Mouse (Mus musculus): ENCODE measurements around the gene Tubb4b. TPM values are rescaled to one million over a fixed set of nuclear protein-coding genes. Genes with fewer than 3 reads are reported as not detected.

Tubb4b gene
- total and polyA plus RNA-seq, 2 experiments = 80.5 to 254 TPM

DNA sequence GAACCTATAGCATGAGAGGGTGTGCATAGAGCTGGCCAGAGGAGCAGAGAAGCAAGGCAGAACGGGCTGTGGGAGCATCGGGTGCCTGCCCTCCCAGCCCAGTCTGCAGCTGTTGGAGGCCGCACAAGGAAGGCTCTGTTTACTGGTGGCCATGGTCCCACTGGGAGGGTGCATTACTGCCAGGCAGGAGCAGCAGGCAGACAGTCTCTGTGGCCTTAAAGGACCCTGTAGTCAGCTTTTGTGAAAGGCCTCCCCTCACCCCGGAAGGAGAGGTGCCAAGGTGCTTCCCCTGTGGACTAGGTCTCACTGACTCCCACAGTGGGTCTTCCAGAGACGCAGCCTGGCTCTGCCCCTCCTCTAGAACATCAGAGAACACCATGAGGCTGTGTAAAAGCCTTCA, 2.4 kb upstream of the Tubb4b start:
- Histone ChIP-seq H3K4me3 (ENCODE audit: insufficient read depth, low read depth, low read length) (no peak overlapping the region), H3K36me3 (ENCODE audit: control insufficient read depth, insufficient read depth, low read length) (no peaks in the 10 kb centered on the region; the same call in 1 of the 2 replicates), H3K4me1 (ENCODE audit: control insufficient read depth, insufficient read depth, low read length) (no peaks in the 10 kb centered on the region), H3K27ac (replicated peaks; ENCODE audit: insufficient read depth, low read depth, low read length) (no peak overlapping the region), H3K79me2 (ENCODE audit: control insufficient read depth, insufficient read depth, low read length) (no peaks in the 10 kb centered on the region; the same call in 1 of the 2 replicates), H3K27me3 (ENCODE audit: control insufficient read depth, insufficient read depth, low read length) (no peaks in the 10 kb centered on the region), H3K9ac (ENCODE audit: low read depth, low read length) (no peak overlapping the region)
- WGBS = 90% methylated on average over 5 of the region's 5 CpGs
- TF ChIP-seq CTCF (IDR thresholded peaks at IDR 0.05; ENCODE audit: low read depth, low read length) = no peak
- no peak for TF ChIP-seq POLR2A (IDR thresholded peaks at IDR 0.05; ENCODE audit: extremely low read depth, insufficient read depth, low read length)
- DNase-seq (ENCODE audit: extremely low read depth, low read depth, low spot score) = no peak

DNA sequence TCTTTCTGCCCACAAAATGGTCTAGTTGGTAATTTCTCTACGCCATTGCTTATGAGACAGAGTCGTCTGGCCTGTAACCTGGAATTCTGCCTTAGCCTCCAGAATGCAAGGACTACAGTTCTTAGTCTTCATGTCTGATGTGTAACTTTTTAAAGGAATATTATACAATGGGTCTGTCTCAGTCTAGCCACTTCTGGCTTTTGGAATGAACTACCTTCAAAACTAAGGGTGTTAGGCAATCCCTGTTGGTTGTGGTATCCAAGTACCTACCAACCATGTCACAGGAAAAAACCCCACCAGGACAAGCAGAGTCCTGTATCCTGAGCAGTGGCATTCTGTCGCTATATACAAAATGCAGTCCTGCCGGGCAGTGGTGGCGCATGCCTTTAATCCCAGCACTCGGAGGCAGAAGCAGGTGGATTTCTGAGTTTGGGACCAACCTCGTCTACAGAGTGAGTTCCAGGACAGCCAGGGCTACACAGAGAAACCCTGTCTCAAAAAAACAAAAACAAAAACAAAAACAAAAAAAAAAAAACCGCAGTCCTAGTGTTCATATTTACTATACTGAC, 1.4 kb upstream of the Tubb4b start:
- H3K79me2 ChIP-seq (ENCODE audit: control insufficient read depth, insufficient read depth, low read length) = no peaks in the 10 kb centered on the region; the same call in 1 of the 2 replicates
- H3K9ac ChIP-seq (ENCODE audit: low read depth, low read length) = no peak overlapping the region
- no peaks in the 10 kb centered on the region for H3K27me3 ChIP-seq (ENCODE audit: control insufficient read depth, insufficient read depth, low read length)
- H3K4me1 ChIP-seq (ENCODE audit: control insufficient read depth, insufficient read depth, low read length) = no peaks in the 10 kb centered on the region
- WGBS = 83% methylated on average over 8 of the region's 8 CpGs
- peak overlapping the region; percentile 59 for H3K27ac ChIP-seq (replicated peaks; ENCODE audit: insufficient read depth, low read depth, low read length)
- DNase-seq (ENCODE audit: extremely low read depth, low read depth, low spot score) = no peak
- no peak overlapping the region for H3K4me3 ChIP-seq (ENCODE audit: insufficient read depth, low read depth, low read length)
- TF ChIP-seq POLR2A (IDR thresholded peaks at IDR 0.05; ENCODE audit: extremely low read depth, insufficient read depth, low read length) (no peak), CTCF (IDR thresholded peaks at IDR 0.05; ENCODE audit: low read depth, low read length) (no peak)
- no peaks in the 10 kb centered on the region; the same call in 1 of the 2 replicates for H3K36me3 ChIP-seq (ENCODE audit: control insufficient read depth, insufficient read depth, low read length)

DNA sequence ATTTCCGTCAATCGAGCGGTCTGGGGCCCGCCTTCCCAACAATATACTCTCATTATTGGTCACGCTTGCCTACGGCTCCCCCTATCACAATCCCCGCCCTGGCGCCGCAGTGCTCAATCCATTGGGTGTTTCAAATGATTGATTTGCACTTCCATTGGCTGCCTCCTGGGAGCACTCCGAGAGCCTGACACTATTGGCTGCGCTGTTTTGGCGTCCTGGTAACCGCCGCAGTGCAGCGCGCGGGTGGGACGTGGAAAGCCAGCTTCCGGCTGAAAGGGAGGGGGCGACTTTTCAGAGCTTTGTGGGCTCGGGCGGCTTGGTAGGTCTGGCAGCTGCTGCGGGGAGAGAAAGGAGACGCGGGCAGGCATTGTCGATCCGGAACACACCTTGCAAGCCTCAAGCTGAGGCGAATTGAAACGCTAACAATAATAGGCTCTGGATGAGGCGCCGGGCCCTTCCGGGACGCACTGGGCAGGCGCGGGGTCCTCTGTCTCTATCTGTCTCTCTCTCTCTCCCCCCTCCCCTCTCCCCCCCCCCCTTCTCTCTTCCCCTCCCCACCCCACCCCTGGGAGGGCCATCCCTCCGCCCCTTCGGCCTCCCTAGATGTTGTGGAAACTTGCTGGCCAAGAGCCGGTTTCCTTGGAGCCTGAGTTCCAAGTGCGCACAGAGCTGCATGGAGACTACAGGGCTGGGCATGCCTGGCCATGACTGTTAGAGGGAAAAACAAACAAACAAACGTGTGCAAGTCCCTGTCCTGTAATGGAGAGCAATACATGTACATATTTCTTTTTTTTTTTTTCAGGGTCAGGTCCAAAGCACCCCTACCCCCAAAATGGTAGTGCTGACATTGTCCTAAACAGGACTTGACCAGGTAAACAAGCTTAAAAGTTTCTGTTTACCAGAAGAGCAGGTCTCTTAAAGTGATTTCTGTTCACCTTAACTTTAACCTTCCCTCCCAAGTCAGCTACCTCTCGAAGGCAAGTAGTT, 557 bp upstream of the Tubb4b start:
- WGBS = 2% methylated on average over 41 of the region's 41 CpGs
- Histone ChIP-seq H3K79me2 (ENCODE audit: control insufficient read depth, insufficient read depth, low read length) (no peaks in the 10 kb centered on the region; the same call in 1 of the 2 replicates), H3K27me3 (ENCODE audit: control insufficient read depth, insufficient read depth, low read length) (no peaks in the 10 kb centered on the region), H3K36me3 (ENCODE audit: control insufficient read depth, insufficient read depth, low read length) (no peaks in the 10 kb centered on the region; the same call in 1 of the 2 replicates), H3K4me1 (ENCODE audit: control insufficient read depth, insufficient read depth, low read length) (no peaks in the 10 kb centered on the region), H3K27ac (replicated peaks; ENCODE audit: insufficient read depth, low read depth, low read length) (peak overlapping the region; percentile 88), H3K9ac (ENCODE audit: low read depth, low read length) (peak overlapping the region; percentile 73), H3K4me3 (ENCODE audit: insufficient read depth, low read depth, low read length) (peak overlapping the region; percentile 73)
- TF ChIP-seq POLR2A (IDR thresholded peaks at IDR 0.05; ENCODE audit: extremely low read depth, insufficient read depth, low read length) (peak; percentile 67; the same call in 1 of the 2 replicates), CTCF (IDR thresholded peaks at IDR 0.05; ENCODE audit: low read depth, low read length) (no peak)
- peak; percentile 98 for DNase-seq (ENCODE audit: extremely low read depth, low read depth, low spot score)

DNA sequence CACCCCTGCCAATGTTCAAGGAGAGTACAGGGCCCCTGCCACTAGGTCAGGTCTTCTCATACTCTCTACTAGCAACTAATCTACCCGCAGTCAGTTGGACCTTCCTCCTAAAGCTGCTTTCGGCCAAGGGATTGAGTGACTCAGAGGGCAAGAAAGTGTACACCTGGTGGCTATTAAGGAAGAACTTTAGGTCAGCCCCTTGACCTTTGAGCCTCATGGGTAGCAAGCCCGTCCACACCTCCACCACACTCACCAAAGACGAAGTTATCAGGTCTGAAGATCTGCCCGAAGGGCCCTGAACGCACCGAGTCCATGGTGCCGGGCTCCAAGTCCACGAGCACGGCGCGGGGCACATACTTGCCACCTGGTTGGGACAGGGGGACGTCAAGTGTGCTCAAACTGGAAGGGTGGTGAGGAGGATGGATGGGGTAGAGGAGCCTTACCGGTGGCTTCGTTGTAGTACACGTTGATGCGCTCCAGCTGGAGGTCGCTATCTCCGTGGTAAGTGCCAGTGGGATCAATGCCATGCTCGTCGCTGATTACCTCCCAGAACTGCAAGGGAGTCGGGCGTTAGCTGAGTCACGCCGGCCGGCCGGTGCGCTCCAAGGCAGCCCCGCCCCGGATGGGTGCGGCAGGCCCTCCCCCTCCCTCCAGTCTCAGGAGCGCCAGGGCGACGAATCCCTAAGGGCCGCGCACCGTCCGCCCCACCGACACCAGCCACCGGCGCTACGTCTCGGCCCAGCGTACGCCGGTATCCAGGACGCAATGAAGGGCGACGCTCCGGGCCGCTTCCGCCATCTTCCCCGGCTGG, 616 bp downstream of the Tubb4b start:
- H3K4me1 ChIP-seq (ENCODE audit: control insufficient read depth, insufficient read depth, low read length) = no peaks in the 10 kb centered on the region
- under 1% methylated on average over 51 of the region's 53 CpGs for WGBS
- H3K27ac ChIP-seq (replicated peaks; ENCODE audit: insufficient read depth, low read depth, low read length) = peak overlapping the region; percentile 83
- H3K9ac ChIP-seq (ENCODE audit: low read depth, low read length) = peak overlapping the region; percentile 89
- peak; percentile 67 for DNase-seq (ENCODE audit: extremely low read depth, low read depth, low spot score)
- H3K4me3 ChIP-seq (ENCODE audit: insufficient read depth, low read depth, low read length) = peak overlapping the region; percentile 78
- H3K27me3 ChIP-seq (ENCODE audit: control insufficient read depth, insufficient read depth, low read length) = no peaks in the 10 kb centered on the region
- TF ChIP-seq POLR2A (IDR thresholded peaks at IDR 0.05; ENCODE audit: extremely low read depth, insufficient read depth, low read length) (no peak), CTCF (IDR thresholded peaks at IDR 0.05; ENCODE audit: low read depth, low read length) (no peak)
- H3K36me3 ChIP-seq (ENCODE audit: control insufficient read depth, insufficient read depth, low read length) = no peaks in the 10 kb centered on the region; the same call in 1 of the 2 replicates
- no peaks in the 10 kb centered on the region; the same call in 1 of the 2 replicates for H3K79me2 ChIP-seq (ENCODE audit: control insufficient read depth, insufficient read depth, low read length)

DNA sequence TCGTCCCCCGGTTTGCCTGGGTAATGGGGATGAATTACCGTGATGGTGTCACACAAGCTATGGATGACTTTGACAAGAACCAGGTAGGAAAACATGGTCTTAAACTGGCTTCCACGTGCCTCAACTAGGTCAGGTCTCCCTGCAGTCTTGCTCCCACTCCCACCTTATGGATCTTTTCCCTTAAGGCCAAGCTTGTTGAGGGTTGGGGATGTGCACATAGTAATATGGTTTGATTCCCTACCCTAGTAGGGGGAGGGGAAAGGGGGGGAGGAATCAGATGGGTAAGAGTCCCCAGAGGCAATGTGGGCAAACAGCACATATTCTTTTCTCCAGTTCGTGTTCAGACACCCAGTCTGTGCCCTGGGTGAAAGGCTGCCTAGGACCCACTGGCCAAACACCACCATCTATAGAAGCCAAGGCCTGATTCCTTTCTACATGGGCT, 3.1 kb downstream of the Tubb4b start:
- Histone ChIP-seq H3K79me2 (ENCODE audit: control insufficient read depth, insufficient read depth, low read length) (no peaks in the 10 kb centered on the region; the same call in 1 of the 2 replicates), H3K4me1 (ENCODE audit: control insufficient read depth, insufficient read depth, low read length) (no peaks in the 10 kb centered on the region), H3K27ac (replicated peaks; ENCODE audit: insufficient read depth, low read depth, low read length) (no peak overlapping the region), H3K9ac (ENCODE audit: low read depth, low read length) (no peak overlapping the region), H3K27me3 (ENCODE audit: control insufficient read depth, insufficient read depth, low read length) (no peaks in the 10 kb centered on the region), H3K4me3 (ENCODE audit: insufficient read depth, low read depth, low read length) (no peak overlapping the region), H3K36me3 (ENCODE audit: control insufficient read depth, insufficient read depth, low read length) (no peaks in the 10 kb centered on the region; the same call in 1 of the 2 replicates)
- TF ChIP-seq CTCF (IDR thresholded peaks at IDR 0.05; ENCODE audit: low read depth, low read length) (no peak), POLR2A (IDR thresholded peaks at IDR 0.05; ENCODE audit: extremely low read depth, insufficient read depth, low read length) (no peak)
- DNase-seq (ENCODE audit: extremely low read depth, low read depth, low spot score) = no peak
- WGBS = 78% methylated on average over 5 of the region's 5 CpGs

Measured in liver, adult 2 months (tissue).